Mouse (Mus musculus): ENCODE data around the gene Cyp4f14.

The Cyp4f14 gene

GRCm38 (mm10) chr17:32917131-32917530, at the start of gene Cyp4f14:
Gene Cyp4f14 (minus strand): TSS chr17:32917342.
- DNase-seq (ENCODE audit: low spot score) = peak; percentile 68

- peak; percentile 83 for DNase-seq (ENCODE audit: low spot score)
Measured at GRCm38 (mm10) chr17:32965623-32966290, 48.6 kb upstream of the Cyp4f14 start, which contains the start of gene Zfp472. Gene Zfp472 (plus strand): TSS chr17:32965814.

GRCm38 (mm10) chr17:32965253-32965622, 48.1 kb upstream of the Cyp4f14 start:
- no peak for DNase-seq (ENCODE audit: low spot score)

- DNase-seq (ENCODE audit: low spot score) = peak; percentile 55
Measured at GRCm38 (mm10) chr17:32951441-32951840, 34.3 kb upstream of the Cyp4f14 start.

- DNase-seq (ENCODE audit: low spot score) = no peak
Measured at GRCm38 (mm10) chr17:32951006-32951405, 33.9 kb upstream of the Cyp4f14 start.

GRCm38 (mm10) chr17:32950136-32950535, 33.0 kb upstream of the Cyp4f14 start:
- no peak for DNase-seq (ENCODE audit: low spot score)

GRCm38 (mm10) chr17:32947215-32947914, 30.2 kb upstream of the Cyp4f14 start, which contains the start of gene Cyp4f13:
Gene Cyp4f13 (minus strand): TSS chr17:32947402.
- peak; percentile 94 for DNase-seq (ENCODE audit: low spot score)

- DNase-seq (ENCODE audit: low spot score) = no peak
Measured at GRCm38 (mm10) chr17:32946716-32947115, 29.6 kb upstream of the Cyp4f14 start.

GRCm38 (mm10) chr17:32944402-32945035, 27.4 kb upstream of the Cyp4f14 start:
- DNase-seq (ENCODE audit: low spot score) = no peak

GRCm38 (mm10) chr17:32943661-32944060, 26.5 kb upstream of the Cyp4f14 start:
- no peak for DNase-seq (ENCODE audit: low spot score)

- no peak for DNase-seq (ENCODE audit: low spot score)
Measured at GRCm38 (mm10) chr17:32939831-32940230, 22.7 kb upstream of the Cyp4f14 start.

GRCm38 (mm10) chr17:32927803-32928202, 10.7 kb upstream of the Cyp4f14 start:
- DNase-seq (ENCODE audit: low spot score) = no peak

- DNase-seq (ENCODE audit: low spot score) = peak; percentile 54
Measured at GRCm38 (mm10) chr17:32924658-32925312, 7.6 kb upstream of the Cyp4f14 start.

GRCm38 (mm10) chr17:32923681-32924080, 6.5 kb upstream of the Cyp4f14 start:
- DNase-seq (ENCODE audit: low spot score) = no peak

GRCm38 (mm10) chr17:32919123-32919522, 2.0 kb upstream of the Cyp4f14 start:
- peak; percentile 30 for DNase-seq (ENCODE audit: low spot score)

GRCm38 (mm10) chr17:32916075-32916474, 1.1 kb downstream of the Cyp4f14 start:
- no peak for DNase-seq (ENCODE audit: low spot score)

GRCm38 (mm10) chr17:32906172-32906571, 11.0 kb downstream of the Cyp4f14 start:
- no peak for DNase-seq (ENCODE audit: low spot score)

- DNase-seq (ENCODE audit: low spot score) = no peak
Measured at GRCm38 (mm10) chr17:32905239-32905638, 11.9 kb downstream of the Cyp4f14 start.

- no peak for DNase-seq (ENCODE audit: low spot score)
Measured at GRCm38 (mm10) chr17:32904414-32904813, 12.7 kb downstream of the Cyp4f14 start.

GRCm38 (mm10) chr17:32901751-32902525, 15.2 kb downstream of the Cyp4f14 start:
- DNase-seq (ENCODE audit: low spot score) = no peak

- DNase-seq (ENCODE audit: low spot score) = no peak
Measured at GRCm38 (mm10) chr17:32895421-32895820, 21.7 kb downstream of the Cyp4f14 start.

- DNase-seq (ENCODE audit: low spot score) = no peak
Measured at GRCm38 (mm10) chr17:32893901-32894300, 23.2 kb downstream of the Cyp4f14 start.

Data from ovary, adult 18-20 months (tissue).